Mouse (Mus musculus): ENCODE measurements at regions not wholly inside any gene's neighbourhood (a gene's known extent, or its start where the extent isn't known, plus 50 kb on each side); places are given as distances from the start of the nearest gene placed in this dataset.
A peak's percentile ranks its signal among the peaks of the same experiment; 100 is the strongest.

DNA sequence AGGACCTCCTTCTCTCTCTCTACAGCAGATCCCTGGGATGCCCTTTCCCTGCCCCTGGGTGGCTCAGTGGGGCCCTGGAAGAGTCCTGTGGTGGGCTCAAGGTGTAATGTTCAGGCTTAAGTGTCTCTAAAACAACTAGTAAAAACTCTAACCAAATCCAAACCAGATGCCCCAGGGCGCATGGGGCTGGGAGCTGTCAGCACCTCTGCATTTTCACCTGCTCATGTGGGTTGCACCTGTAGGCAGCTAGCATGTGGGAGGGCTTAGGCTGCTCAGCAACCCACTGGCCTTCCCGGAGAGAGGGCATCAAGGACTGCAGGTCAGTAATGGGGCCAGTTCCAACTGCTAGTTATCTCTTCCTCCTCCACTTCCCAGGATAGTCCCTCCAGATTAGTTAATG is 104.8 kb upstream of the Gm12830 start:
- DNase-seq (ENCODE audit: low spot score in 2 of 2) = no peak

DNA sequence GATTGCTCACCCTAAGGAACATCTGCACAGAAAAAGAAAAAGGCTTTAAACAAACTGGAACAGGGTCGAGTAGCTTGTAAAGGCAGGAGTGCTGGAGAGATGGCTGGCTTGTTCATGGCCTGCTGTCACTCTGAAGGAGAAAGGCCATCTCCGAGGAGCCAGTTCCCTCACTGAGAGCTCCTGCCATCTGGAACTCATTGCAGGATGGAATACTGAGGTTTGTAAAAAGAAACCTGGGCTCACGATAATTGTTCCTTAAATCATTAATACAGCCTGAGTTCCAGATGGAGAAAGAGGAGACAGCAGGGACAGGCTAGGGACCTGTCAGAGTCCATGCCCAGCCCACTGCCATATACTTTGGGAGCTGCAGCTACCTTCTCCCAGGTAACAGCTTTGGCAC is 100.8 kb upstream of the Gm12830 start:
- no peak for DNase-seq (ENCODE audit: low spot score in 2 of 2)

DNA sequence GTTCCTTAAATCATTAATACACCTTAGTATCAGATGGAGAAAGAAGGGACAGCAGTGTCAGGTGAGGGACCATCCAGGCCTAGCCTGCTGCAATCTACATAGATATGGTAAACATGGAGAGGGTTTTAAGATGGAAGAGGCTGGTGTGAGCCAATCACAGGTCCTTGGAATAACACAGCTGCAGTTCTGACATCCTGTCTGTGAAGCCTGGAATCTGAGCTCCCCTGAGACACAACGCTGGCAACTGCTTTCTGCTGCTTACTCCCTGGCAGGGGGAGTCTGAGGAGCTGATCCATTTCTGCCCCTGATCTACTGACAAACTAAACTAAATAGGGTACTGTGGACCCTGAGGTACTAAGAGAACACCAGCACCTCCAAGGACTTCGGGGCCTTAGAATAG is 100.1 kb upstream of the Gm12830 start:
- no peak for DNase-seq (ENCODE audit: low spot score in 2 of 2)

DNA sequence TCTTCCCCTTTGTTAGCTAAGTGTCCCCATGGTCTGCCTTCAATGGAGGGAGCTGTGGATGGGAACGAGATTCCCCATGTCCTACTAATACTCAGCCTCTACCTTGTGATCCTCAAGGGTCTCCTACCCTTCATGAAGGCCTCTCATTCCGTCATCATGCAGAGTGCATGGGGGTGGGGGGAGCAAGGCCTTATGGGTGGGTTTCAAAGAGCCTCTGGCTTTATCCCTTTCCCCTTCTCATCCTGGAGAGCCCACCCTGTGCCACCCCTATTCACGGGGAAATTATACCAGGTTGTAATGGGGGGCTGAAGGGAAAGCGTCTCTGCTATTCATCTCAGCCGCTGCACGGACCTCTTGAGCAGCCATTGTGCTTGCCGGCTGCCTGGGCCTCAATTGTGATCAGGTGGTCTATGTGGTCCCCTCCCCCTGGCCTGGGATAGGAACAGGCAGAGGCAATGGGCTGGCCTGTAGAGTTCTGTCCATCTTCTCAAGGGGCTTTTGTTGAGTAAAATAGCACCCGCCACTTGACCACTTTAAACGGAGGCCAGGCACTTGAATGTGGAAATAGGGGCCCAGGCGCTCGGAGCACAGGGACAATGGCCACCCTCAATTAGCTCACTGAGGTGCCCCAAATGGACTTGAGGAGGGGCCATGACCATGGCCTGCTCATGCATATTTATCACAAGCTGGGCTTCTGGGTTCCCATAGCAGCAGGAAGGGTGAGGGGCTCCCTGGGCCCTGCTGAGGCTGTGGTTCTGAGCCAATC is 93.1 kb upstream of the Gm12830 start:
- DNase-seq (ENCODE audit: low spot score in 2 of 2) = peak in 1 of 2 experiments; percentile 1

DNA sequence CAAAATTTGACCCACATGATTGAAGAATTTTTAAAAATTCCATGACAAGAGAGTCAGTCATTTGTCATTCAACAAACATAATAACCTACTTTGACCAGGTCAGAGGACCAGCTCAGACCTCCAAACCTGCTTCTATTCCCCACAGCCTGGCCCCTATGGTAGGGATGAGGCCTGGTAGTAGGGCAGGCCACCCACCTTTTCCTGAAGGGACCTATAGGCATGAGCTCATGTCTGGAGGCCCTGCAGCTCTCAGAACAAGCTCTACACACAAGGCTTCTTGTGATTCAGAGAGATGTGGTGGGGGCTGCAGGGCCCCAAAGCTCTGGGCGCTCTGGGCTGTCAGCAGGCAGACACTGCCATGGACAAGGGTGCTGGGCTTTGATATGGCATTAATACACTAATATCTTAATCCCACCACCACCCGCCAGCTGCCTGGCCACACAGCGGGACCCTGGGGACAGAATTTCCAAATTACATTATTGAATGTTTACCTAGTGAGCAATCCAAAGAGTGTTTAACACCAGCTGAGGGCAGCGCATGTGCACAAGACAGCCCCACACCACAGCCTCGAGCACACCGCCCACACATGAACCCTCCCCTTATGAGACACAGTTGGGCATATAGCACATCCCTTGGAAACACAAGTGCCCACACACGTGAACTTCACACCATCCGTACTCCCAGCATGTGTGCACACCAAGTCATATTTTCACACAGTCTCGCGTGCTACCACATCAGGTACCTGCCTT is 88.1 kb upstream of the Gm12830 start:
- DNase-seq (ENCODE audit: low spot score in 2 of 2) = no peak

DNA sequence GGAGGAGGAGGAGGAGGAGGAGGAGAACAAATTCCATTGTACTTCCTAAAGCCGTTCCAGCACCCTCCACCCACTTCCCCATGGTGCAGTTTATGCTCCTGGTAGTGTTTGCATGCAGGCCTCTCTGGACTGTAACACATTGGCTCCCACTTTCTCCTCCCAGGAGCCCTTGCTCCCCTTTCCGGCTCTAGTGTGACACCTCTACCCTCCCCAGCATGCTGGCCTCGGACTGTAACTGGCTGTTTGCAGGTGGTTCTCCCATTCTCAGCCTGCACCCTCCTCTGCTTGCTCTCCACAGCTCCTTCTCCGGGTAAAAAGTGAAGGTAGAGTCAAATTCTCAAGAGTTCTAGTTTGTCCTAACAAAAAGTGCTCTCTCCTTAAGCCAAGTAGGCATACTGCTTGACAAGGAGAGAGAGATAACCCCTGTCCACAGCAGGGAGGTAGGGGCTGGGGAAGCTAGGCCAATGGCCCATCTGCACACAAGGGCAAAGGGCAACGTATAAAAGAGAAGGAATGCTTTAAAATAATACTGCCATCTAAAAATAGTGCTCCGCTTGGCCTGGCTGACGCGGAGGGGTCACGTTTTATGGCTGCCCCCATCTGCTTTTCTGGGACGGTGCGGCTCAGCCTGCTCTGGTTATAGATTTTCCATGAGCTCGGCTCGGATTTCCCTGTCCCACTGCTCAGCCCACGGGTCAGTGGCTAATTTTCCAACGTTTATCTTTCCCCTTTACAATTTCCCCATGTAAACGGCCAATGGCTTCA is 82.4 kb upstream of the Gm12830 start:
- DNase-seq (ENCODE audit: low spot score in 2 of 2) = no peak

DNA sequence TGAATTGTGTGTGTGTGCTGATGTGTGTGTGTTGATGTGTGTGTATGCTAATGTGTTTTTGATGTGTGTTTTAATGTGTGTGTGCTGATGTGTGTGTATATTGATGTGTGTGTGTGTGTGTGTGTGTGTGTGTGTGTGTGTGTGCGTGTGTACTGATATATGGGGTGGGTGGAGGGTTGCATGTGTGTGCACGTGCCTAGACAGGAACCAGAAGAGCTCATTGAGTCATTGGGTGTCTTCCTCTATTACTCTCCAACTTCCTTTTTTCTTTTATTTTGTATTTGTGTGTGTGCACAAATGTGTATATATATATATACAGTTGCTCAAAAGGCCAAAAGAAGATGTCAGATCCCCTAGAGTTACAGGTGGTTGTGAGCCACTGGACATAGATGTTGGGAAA is 73.4 kb upstream of the Gm12830 start:
- DNase-seq (ENCODE audit: low spot score in 2 of 2) = no peak

DNA sequence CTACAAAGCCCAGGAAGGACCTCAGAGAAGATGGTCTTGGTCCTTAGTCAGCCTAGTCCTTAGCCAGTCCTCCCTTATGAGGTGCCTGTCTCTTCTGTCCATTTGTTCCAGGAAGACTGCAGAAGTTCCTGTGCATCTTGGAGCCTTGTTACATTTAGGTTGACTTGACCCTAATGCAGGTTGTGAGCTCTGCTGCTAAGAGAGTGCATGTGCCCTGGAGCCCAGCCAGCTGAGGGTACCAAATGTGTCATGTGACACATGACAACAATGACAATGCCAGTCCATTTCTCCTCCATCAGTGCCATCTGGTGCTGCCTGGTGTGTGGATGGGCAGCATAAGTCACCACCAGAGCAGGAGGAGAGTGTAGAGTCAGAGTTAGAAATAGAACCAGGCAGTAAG is 61.7 kb upstream of the Gm12830 start:
- no peak for DNase-seq (ENCODE audit: low spot score in 2 of 2)

DNA sequence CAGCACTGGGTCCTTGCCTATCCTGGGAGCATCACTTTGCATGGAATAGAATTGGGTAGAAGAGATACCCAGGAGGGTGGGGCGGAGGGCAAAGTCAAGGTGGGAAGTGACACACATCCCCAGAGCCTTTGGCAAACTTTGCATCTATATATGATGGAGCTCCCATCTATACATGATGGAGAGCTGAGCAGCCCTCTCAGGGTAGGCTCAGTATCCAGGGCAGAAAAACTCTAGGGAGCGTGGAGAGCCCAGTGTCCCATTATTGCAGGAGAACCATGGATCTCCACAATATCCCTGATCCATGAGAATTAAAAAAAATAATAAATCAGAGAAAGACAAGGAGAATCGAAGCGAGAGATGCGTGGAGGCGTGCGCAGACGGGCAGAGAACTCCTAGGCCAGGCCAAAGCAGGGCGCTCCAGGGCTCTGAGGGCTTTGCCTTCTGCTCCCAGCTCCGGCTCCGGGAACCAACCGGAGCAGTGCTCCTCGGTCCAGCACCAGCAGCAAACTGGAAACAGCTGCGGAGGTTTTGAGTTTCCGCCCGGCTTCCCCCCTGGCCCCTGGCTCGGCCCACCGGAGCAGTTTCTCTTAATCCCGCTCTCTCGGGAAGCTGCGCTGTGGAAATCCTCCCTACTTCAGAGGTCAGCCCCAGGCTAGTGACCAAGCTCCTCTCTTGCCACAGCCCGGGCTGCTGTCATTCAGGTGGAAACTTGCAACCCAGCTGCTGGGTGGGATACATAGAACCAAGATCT is 54.7 kb upstream of the Gm12830 start:
- no peak for DNase-seq (ENCODE audit: low spot score in 2 of 2)

Measured in frontal cortex, postnatal 36 days (tissue).